Mouse (Mus musculus): ENCODE results near the gene Asb13.

Asb13 gene

GRCm38 (mm10) chr13:3633895-3634811 lies at the start of gene Asb13:
Asb13 (plus strand) TSS chr13:3634032.
- peak; percentile 97 for ATAC-seq (ENCODE audit: low TSS enrichment)

DNA sequence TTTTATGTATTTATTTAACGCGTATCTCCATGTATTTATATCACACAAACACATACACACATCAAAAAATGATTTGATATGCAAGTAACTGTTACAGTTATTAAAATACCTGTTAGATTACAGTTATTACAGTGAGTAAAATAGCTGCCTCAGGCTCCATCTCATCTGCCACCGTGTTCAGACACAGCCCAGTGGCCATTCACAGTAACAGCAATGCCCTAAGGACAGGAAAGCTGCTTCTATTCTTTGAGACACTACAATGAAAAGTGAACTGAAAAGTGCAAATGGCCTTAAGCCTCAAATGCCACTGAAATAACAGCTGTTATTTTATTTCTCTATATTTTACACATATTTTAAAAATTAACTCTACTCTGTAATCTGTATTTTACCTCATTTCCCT lies 43.0 kb upstream of the Asb13 start:
- ATAC-seq (ENCODE audit: low TSS enrichment), result peak; percentile 70; the same call in 1 of the 2 replicates

DNA sequence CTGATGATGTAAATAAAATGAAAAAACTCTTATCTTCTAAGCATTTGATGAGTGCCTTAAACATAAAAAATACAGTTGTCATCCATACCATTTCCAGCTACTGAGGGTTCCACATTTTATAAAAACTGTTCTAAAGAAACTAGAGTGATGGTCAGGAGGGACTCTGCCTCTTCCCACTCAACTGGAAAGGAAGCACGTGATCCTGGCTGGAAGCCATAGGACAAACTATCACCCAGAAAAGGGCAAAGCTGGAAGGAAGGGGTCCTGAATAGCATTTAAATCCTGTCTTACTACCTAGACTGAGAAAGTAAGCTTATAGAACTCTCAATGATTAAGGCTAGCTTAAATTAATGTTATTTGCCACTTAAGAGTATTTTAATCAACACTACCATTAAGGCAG lies 39.5 kb upstream of the Asb13 start:
- ATAC-seq (ENCODE audit: low TSS enrichment), result no peak

DNA sequence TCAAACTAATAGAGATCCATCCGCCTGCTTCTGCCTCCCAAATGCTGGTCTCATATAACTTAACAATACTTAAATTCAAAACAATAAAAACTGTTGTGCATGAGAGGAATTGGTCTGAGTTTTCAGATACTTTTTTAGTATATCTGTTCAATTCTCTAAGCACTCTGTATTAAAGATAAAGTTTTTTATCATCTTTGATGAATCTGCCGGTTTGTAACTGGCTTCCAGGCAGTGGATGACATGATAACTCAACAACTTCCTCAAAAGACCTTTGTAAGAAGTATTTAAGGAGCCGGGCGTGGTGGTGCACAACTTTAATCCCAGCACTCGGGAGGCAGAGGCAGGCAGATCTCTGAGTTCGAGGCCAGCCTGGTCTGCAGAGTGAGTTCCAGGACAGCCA lies 37.6 kb upstream of the Asb13 start:
- no peak for ATAC-seq (ENCODE audit: low TSS enrichment)

- no peak; the same call in 1 of the 2 replicates for ATAC-seq (ENCODE audit: low TSS enrichment)
Observed at GRCm38 (mm10) chr13:3609780-3610117, 24.1 kb upstream of the Asb13 start.

GRCm38 (mm10) chr13:3610118-3610794 lies 23.6 kb upstream of the Asb13 start:
- peak; percentile 28 for ATAC-seq (ENCODE audit: low TSS enrichment)

GRCm38 (mm10) chr13:3610795-3611438 lies 22.9 kb upstream of the Asb13 start, which contains the start of gene Fam208b:
Fam208b (minus strand) TSS chr13:3611108.
- ATAC-seq (ENCODE audit: low TSS enrichment), result peak; percentile 99

DNA sequence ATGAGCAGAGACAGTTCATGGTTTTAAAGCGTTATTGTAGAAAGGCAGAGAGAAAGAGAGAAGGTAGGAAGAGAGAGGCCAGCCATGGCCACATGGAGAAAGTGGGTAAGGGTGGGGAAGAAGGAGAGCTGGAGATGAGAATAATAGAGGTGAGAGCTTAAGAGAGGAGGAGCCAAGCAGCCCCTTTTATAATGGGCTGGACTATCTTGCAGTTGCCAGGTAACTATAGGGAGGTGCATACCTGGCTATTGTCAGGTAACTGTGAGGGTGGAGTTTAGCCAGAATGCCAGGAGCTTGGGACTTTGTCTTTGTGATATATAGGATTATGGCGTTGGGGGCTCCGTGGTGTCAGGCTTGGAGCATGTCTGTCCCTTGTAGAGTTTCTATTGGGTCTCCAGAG lies 6.7 kb upstream of the Asb13 start:
- no peak for ATAC-seq (ENCODE audit: low TSS enrichment)

DNA sequence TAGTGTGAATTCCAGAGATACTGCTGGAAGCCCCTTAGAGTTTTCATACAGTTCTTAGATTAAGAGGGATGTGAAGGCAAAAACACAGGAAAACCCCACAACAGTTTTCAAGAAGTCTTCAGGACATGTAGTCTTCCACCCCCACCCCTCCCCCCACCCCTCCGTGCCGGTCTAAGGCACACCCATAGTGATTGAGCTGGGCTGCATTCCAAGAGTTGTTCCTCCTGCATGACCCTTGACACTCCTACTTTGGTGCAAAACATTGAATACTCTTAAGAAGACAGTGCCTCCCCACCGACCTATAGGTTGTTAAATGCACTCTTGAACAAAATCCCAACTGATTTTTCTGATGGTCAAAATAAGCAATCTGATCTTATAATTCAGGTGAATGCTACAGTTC lies 5.7 kb upstream of the Asb13 start:
- ATAC-seq (ENCODE audit: low TSS enrichment), result no peak

- peak; percentile 50 for ATAC-seq (ENCODE audit: low TSS enrichment)
Observed at GRCm38 (mm10) chr13:3632551-3632950, 1.3 kb upstream of the Asb13 start.

GRCm38 (mm10) chr13:3633131-3633530 lies 701 bp upstream of the Asb13 start:
- no peak for ATAC-seq (ENCODE audit: low TSS enrichment)

DNA sequence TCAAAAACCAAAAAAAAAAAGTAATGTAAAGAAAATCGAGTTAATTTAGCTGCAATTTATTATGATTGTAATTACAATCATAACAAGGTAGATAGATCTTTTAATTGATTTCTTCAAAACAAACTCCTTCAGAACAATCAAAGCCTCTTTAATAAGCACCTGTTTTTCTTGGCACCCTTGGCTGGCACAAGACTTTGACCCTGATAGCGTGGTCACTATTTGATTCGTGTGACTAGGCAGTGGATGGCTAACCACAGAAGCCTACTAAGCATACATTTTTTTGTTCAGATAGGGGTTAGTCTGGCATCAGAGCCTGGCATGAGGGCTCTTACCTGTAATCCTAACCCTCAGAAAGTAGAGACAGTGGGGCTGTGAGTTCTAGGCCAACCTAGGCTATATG lies 1.2 kb downstream of the Asb13 start:
- no peak for ATAC-seq (ENCODE audit: low TSS enrichment)

- no peak for ATAC-seq (ENCODE audit: low TSS enrichment)
Observed at GRCm38 (mm10) chr13:3636797-3637196, 3.0 kb downstream of the Asb13 start.

DNA sequence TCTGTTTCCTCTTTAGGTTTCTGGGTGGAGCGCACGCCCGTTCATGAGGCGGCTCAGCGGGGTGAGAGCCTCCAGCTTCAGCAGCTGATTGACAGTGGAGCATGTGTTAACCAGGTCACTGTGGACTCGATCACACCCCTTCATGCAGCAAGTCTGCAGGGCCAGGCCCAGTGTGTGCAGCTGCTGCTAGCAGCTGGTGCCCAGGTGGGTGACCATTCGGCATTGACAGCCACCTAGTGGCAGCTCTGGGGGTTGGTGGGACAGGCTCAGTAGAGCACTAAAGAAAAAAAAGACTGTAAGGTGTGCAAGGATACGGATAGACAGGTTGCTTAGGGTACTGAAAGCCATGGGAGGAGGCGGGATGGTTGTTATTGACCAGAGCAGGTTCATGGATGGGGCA lies 8.2 kb downstream of the Asb13 start:
- ATAC-seq (ENCODE audit: low TSS enrichment), result 0 out of 2 replicates have a peak, but pooled peaks have one; percentile 46

GRCm38 (mm10) chr13:3642538-3642937 lies 8.7 kb downstream of the Asb13 start:
- ATAC-seq (ENCODE audit: low TSS enrichment), result no peak

- ATAC-seq (ENCODE audit: low TSS enrichment), result no peak
Observed at GRCm38 (mm10) chr13:3644871-3645270, 11.0 kb downstream of the Asb13 start.

GRCm38 (mm10) chr13:3645919-3646318 lies 12.1 kb downstream of the Asb13 start:
- no peak for ATAC-seq (ENCODE audit: low TSS enrichment)

DNA sequence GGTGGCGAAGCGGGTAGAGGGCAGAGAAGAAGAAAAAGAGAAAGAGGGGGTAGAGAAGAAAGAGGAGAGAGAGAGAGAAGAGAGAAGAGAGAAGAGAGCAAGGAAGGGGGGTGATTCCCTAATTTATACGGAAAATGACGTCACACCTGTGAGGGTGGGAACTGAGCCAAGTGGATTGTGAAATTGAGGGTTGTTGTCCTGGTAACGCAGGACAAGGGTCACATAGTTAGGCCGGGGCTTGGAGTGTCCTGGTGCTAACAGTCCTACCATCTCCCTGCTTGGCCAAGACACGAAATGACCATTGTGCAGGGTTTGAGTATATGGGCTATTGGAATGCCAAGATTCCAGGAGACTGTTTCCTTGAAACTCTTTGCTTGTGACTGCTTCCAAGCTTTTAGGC lies 12.7 kb downstream of the Asb13 start:
- ATAC-seq (ENCODE audit: low TSS enrichment), result no peak

DNA sequence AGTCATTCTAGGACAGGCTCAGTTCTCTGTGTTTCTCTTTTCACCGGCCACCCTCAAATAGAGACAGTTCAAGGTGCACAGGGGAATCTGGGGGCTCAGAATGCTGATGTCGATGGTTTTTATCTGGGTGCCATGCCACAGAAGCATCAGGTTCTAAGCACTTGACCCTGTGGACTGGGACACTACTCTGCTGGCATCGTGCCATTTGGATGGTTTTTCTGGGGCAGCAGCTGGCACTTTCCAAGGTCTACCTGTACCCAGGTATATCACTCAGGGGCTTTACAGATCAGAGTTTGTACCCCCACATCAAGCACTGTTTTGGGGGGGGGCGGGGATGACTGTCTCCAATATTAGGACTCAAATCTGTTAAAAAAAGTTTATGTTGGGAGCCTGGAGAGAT lies 16.7 kb downstream of the Asb13 start:
- no peak for ATAC-seq (ENCODE audit: low TSS enrichment)

GRCm38 (mm10) chr13:3654432-3654831 lies 20.6 kb downstream of the Asb13 start:
- ATAC-seq (ENCODE audit: low TSS enrichment), result peak; percentile 83

- ATAC-seq (ENCODE audit: low TSS enrichment), result peak; percentile 32; the same call in 1 of the 2 replicates
Observed at GRCm38 (mm10) chr13:3659163-3660160, 25.6 kb downstream of the Asb13 start.

All from frontal cortex, adult (tissue).